Mouse (Mus musculus): ENCODE results near the gene Nf1. TPM values are rescaled to one million over a fixed set of nuclear protein-coding genes. Genes with fewer than 3 reads are reported as not detected.

Gene Nf1
- polyA plus RNA-seq, 1 experiment from 2014 or later, result 7.1 TPM

DNA sequence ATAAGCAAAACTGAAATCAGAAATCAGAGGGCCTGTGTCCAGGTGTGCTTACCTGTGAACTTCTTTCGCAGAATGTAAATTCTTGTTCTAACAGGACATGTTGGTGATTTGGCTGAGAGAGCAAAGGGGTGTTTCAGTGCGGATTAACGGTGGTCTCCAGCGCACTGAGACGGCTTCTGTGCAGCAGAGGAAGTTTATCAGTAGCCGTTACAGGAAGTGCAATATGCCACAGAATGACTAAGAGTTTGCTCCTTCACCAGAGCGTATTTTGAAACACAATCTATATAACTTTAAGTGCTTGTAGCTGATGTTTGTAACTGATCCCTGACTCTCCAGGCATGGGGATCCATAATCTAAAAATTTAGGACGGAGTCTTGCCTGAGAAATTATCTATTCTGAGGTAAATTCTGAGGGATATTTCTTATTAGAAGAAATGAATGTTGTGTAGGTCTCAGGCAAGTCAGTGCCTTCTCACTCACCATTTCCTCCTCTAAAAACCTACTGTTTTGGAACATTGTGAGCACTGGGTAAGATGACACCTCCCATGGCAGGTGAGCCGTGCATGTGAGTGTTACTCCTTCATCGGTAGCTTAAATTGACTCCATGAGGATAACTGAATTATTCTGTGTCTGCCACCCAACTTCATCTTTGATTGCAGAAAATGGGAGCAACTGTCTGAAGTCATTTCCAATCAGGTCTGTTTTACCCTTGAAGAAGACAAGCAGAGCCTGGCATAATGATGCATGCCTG is 184.2 kb downstream of the Nf1 start, which contains the start of gene Evi2b:
Evi2b (minus strand) TSS at position 203 of the 750 bp plus-strand sequence.
- no peak within 1 kb of the TSS for H3K9ac ChIP-seq
- no peak within 1 kb of the TSS for H3K4me2 ChIP-seq
- no peaks in the 10 kb centered on the region for H3K9me3 ChIP-seq (replicated peaks)
- no peak within 1 kb of the TSS for H3K27ac ChIP-seq
- WGBS, result 89% methylated on average over 10 of the region's 10 CpGs
- no peaks in the 10 kb centered on the region for H3K4me1 ChIP-seq
- no peak for ATAC-seq
- H3K4me3 ChIP-seq, result no peak within 1 kb of the TSS
- H3K36me3 ChIP-seq (ENCODE audit: poor library complexity, severe bottlenecking), result peaks cover 10% of the 10 kb centered on the region; the same call in 1 of the 2 replicates
- no peaks in the 10 kb centered on the region for H3K27me3 ChIP-seq

- no peak overlapping the region for H3K4me3 ChIP-seq
- H3K4me1 ChIP-seq, result no peaks in the 10 kb centered on the region
- peaks cover 10% of the 10 kb centered on the region; the same call in 1 of the 2 replicates for H3K36me3 ChIP-seq (ENCODE audit: poor library complexity, severe bottlenecking)
- no peaks in the 10 kb centered on the region for H3K27me3 ChIP-seq
- H3K27ac ChIP-seq, result no peak overlapping the region
- H3K4me2 ChIP-seq, result no peak overlapping the region
- 91% methylated on average over 1 of the region's 1 CpGs for WGBS
- no peaks in the 10 kb centered on the region for H3K9me3 ChIP-seq (replicated peaks)
- no peak overlapping the region for H3K9ac ChIP-seq
- ATAC-seq, result no peak
These were observed 184.8 kb downstream of the Nf1 start for GRCm38 (mm10) chr11:79524310-79524575.

DNA sequence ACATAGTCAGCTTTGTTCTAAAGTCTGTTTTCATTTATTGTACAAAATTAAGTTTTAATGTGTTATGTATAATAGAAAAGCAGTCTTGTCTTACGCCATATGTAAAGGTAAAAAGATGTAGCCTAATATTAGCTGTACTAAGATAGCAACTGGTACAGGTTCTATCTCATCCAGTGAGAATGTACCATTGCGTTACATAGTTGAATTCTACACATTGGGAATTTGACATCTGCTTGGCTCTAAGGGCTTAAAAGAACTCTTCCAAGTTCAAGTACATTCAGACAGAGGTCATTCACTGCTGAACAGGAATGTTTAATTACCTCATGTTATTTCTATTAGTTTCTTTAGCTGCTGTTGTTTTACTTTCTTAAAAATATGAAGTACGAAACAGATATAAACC is 187.1 kb downstream of the Nf1 start:
- WGBS, result 96% methylated on average over 3 of the region's 3 CpGs
- H3K9me3 ChIP-seq (replicated peaks), result no peaks in the 10 kb centered on the region
- no peak overlapping the region for H3K4me2 ChIP-seq
- H3K9ac ChIP-seq, result no peak overlapping the region
- H3K27me3 ChIP-seq, result no peaks in the 10 kb centered on the region
- no peaks in the 10 kb centered on the region for H3K4me1 ChIP-seq
- H3K36me3 ChIP-seq (ENCODE audit: poor library complexity, severe bottlenecking), result peaks cover 15% of the 10 kb centered on the region
- no peak overlapping the region for H3K27ac ChIP-seq
- no peak overlapping the region for H3K4me3 ChIP-seq
- ATAC-seq, result no peak

- WGBS, result 85% methylated on average over 15 of the region's 15 CpGs
- ATAC-seq, result no peak
- H3K4me3 ChIP-seq, result no peak overlapping the region
- H3K9ac ChIP-seq, result no peak overlapping the region
- peaks cover 20% of the 10 kb centered on the region for H3K36me3 ChIP-seq (ENCODE audit: poor library complexity, severe bottlenecking)
- H3K4me2 ChIP-seq, result no peak overlapping the region
- no peaks in the 10 kb centered on the region for H3K4me1 ChIP-seq
- H3K9me3 ChIP-seq (replicated peaks), result no peaks in the 10 kb centered on the region
- no peaks in the 10 kb centered on the region for H3K27me3 ChIP-seq
- no peak overlapping the region for H3K27ac ChIP-seq
These were observed 187.7 kb downstream of the Nf1 start for GRCm38 (mm10) chr11:79527015-79527738.

GRCm38 (mm10) chr11:79527739-79528384 is 188.4 kb downstream of the Nf1 start:
- H3K9me3 ChIP-seq (replicated peaks), result no peaks in the 10 kb centered on the region
- no peak for ATAC-seq
- no peaks in the 10 kb centered on the region for H3K4me1 ChIP-seq
- no peak overlapping the region for H3K4me2 ChIP-seq
- WGBS, result 92% methylated on average over 5 of the region's 5 CpGs
- H3K27me3 ChIP-seq, result no peaks in the 10 kb centered on the region
- peaks cover 20% of the 10 kb centered on the region for H3K36me3 ChIP-seq (ENCODE audit: poor library complexity, severe bottlenecking)
- no peak overlapping the region for H3K4me3 ChIP-seq
- no peak overlapping the region for H3K27ac ChIP-seq
- no peak overlapping the region for H3K9ac ChIP-seq

- no peak for ATAC-seq
- H3K4me1 ChIP-seq, result no peaks in the 10 kb centered on the region
- 95% methylated on average over 3 of the region's 3 CpGs for WGBS
- no peak overlapping the region for H3K9ac ChIP-seq
- no peak overlapping the region for H3K4me2 ChIP-seq
- peaks cover 20% of the 10 kb centered on the region for H3K36me3 ChIP-seq (ENCODE audit: poor library complexity, severe bottlenecking)
- no peaks in the 10 kb centered on the region for H3K27me3 ChIP-seq
- H3K4me3 ChIP-seq, result no peak overlapping the region
- no peaks in the 10 kb centered on the region for H3K9me3 ChIP-seq (replicated peaks)
- H3K27ac ChIP-seq, result no peak overlapping the region
These were observed 189.1 kb downstream of the Nf1 start for GRCm38 (mm10) chr11:79528601-79529000.

- no peak overlapping the region for H3K9ac ChIP-seq
- WGBS, result 98% methylated on average over 6 of the region's 6 CpGs
- no peak overlapping the region for H3K27ac ChIP-seq
- no peaks in the 10 kb centered on the region for H3K9me3 ChIP-seq (replicated peaks)
- peaks cover 6% of the 10 kb centered on the region; the same call in 1 of the 2 replicates for H3K4me1 ChIP-seq
- H3K27me3 ChIP-seq, result no peaks in the 10 kb centered on the region
- H3K36me3 ChIP-seq (ENCODE audit: poor library complexity, severe bottlenecking), result peaks cover 20% of the 10 kb centered on the region
- no peak overlapping the region for H3K4me2 ChIP-seq
- ATAC-seq, result no peak
- H3K4me3 ChIP-seq, result no peak overlapping the region
These were observed 189.7 kb downstream of the Nf1 start for GRCm38 (mm10) chr11:79529226-79529625.

DNA sequence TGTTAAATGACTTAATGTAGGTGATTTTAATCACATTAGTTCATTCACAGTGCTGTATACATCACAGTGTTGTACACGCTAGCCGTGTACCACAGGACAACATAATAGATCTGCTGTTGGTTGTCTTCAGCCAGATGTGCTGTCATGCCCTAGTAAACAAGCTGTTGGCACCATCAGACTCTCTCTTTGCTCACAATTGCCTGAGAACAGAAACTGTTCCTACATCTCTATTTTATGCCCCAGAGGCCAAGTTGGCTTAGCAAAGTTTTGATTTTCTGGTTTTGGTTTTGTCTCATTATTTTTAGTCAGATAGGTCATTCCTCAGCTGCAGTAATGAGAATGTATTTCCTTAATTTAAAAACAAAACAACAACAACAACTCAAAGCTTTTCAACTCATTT is 190.2 kb downstream of the Nf1 start:
- Histone ChIP-seq H3K36me3 (ENCODE audit: poor library complexity, severe bottlenecking) (peaks cover 18% of the 10 kb centered on the region), H3K27me3 (no peaks in the 10 kb centered on the region), H3K4me1 (peaks cover 6% of the 10 kb centered on the region; the same call in 1 of the 2 replicates), H3K27ac (no peak overlapping the region), H3K9ac (no peak overlapping the region), H3K9me3 (replicated peaks) (no peaks in the 10 kb centered on the region), H3K4me2 (no peak overlapping the region), H3K4me3 (no peak overlapping the region)
- no peak for ATAC-seq
- 93% methylated on average over 2 of the region's 2 CpGs for WGBS

- no peak within 1 kb of the TSS for H3K9ac ChIP-seq
- H3K27me3 ChIP-seq, result no peaks in the 10 kb centered on the region
- WGBS, result 82% methylated on average over 7 of the region's 7 CpGs
- ATAC-seq, result no peak
- no peak within 1 kb of the TSS for H3K27ac ChIP-seq
- no peaks in the 10 kb centered on the region for H3K9me3 ChIP-seq (replicated peaks)
- no peak within 1 kb of the TSS for H3K4me3 ChIP-seq
- peaks cover 6% of the 10 kb centered on the region; the same call in 1 of the 2 replicates for H3K4me1 ChIP-seq
- peaks cover 18% of the 10 kb centered on the region for H3K36me3 ChIP-seq (ENCODE audit: poor library complexity, severe bottlenecking)
- no peak within 1 kb of the TSS for H3K4me2 ChIP-seq
These were observed 190.9 kb downstream of the Nf1 start, which contains the start of the genes Evi2 and Evi2a for GRCm38 (mm10) chr11:79530333-79530761. Gene Evi2, minus strand, starts transcription at chr11:79530589. Gene Evi2a, minus strand, starts transcription at chr11:79530609.

GRCm38 (mm10) chr11:79530774-79531173 is 191.3 kb downstream of the Nf1 start:
- Histone ChIP-seq H3K36me3 (ENCODE audit: poor library complexity, severe bottlenecking) (peaks cover 20% of the 10 kb centered on the region), H3K4me3 (no peak overlapping the region), H3K27ac (no peak overlapping the region), H3K9ac (no peak overlapping the region), H3K27me3 (no peaks in the 10 kb centered on the region), H3K4me1 (peaks cover 6% of the 10 kb centered on the region; the same call in 1 of the 2 replicates), H3K9me3 (replicated peaks) (no peaks in the 10 kb centered on the region), H3K4me2 (no peak overlapping the region)
- ATAC-seq, result no peak
- WGBS, result 91% methylated on average over 11 of the region's 11 CpGs

- H3K4me3 ChIP-seq, result no peak overlapping the region
- H3K27ac ChIP-seq, result no peak overlapping the region
- no peak for ATAC-seq
- H3K36me3 ChIP-seq (ENCODE audit: poor library complexity, severe bottlenecking), result peaks cover 26% of the 10 kb centered on the region
- H3K4me1 ChIP-seq, result peaks cover 6% of the 10 kb centered on the region; the same call in 1 of the 2 replicates
- H3K9me3 ChIP-seq (replicated peaks), result no peaks in the 10 kb centered on the region
- H3K9ac ChIP-seq, result no peak overlapping the region
- H3K4me2 ChIP-seq, result no peak overlapping the region
- 92% methylated on average over 4 of the region's 4 CpGs for whole genome bisulfite sequencing
- no peaks in the 10 kb centered on the region for H3K27me3 ChIP-seq
These were observed 192.0 kb downstream of the Nf1 start for GRCm38 (mm10) chr11:79531485-79531884.

- no peak overlapping the region for H3K9ac ChIP-seq
- no peaks in the 10 kb centered on the region for H3K9me3 ChIP-seq (replicated peaks)
- H3K4me3 ChIP-seq, result no peak overlapping the region
- no peak overlapping the region for H3K27ac ChIP-seq
- H3K36me3 ChIP-seq (ENCODE audit: poor library complexity, severe bottlenecking), result peaks cover 32% of the 10 kb centered on the region
- peaks cover 6% of the 10 kb centered on the region; the same call in 1 of the 2 replicates for H3K4me1 ChIP-seq
- no peak for ATAC-seq
- no peaks in the 10 kb centered on the region for H3K27me3 ChIP-seq
- H3K4me2 ChIP-seq, result no peak overlapping the region
- WGBS, result 89% methylated on average over 6 of the region's 6 CpGs
These were observed 193.8 kb downstream of the Nf1 start for GRCm38 (mm10) chr11:79533311-79533710.

All from forebrain, embryonic 13.5 days (tissue).